Mouse (Mus musculus): ENCODE measurements around the gene Lmtk2.

Gene Lmtk2

DNA sequence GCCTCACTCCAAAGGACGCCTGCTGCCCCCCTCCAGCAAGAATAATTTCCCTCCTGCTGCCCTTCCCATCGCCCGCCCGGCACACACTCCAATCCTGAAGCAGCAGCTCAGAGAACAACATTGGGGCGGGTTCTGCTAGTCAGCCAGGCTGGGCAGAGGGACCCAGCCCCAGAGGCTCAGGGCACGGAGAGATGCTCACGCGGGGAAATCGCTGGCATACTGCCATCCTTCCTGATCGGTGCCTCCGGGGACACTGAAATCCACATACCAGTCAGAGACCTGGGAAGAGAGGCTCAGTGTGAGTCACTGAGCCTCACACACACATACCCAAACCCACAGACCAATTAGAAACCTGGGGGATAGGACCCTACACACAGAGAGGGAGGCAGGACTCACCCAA is 100.4 kb downstream of the Lmtk2 start:
- TF ChIP-seq POU5F1 (IDR thresholded peaks at IDR 0.05; ENCODE audit: borderline replicate concordance, low read length) (no peak), NANOG (IDR thresholded peaks at IDR 0.05; ENCODE audit: borderline replicate concordance, low read length) (no peak), CTCF (conservative IDR thresholded peaks at IDR 0.05; ENCODE audit: low read length) (no peak)
- Histone ChIP-seq H3K27me3 (ENCODE audit: insufficient read depth, low read length) (no peaks in the 10 kb centered on the region), H3K4me1 (replicated peaks; ENCODE audit: low read depth, low read length) (peaks cover 38% of the 10 kb centered on the region), H3K9me3 (ENCODE audit: low read length) (no peaks in the 10 kb centered on the region), H3K4me3 (replicated peaks; ENCODE audit: low read length) (no peak overlapping the region; the same call in 1 of the 2 replicates), H3K36me3 (ENCODE audit: insufficient read depth, low read length) (peaks cover 18% of the 10 kb centered on the region)

DNA sequence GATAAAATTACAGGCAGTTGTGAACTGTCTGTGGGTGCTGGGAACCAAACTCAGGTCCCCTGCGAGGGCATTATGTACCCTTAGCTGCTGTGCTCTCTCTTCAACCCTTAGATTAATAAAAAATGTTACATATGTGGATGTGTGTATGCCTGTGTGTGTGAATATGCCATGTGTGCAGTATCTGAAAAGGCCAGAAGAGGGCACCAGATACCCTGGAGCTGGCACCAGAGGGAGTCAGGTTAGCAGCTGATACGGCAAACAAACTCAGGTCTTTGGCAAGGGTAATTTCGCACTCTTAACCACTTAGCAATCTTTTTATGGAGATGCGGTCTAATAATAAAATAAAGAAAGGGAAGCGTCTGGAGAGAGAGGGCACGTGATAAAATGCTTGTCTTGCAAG is 102.2 kb downstream of the Lmtk2 start:
- Histone ChIP-seq H3K27me3 (ENCODE audit: insufficient read depth, low read length) (no peaks in the 10 kb centered on the region), H3K4me3 (replicated peaks; ENCODE audit: low read length) (no peak overlapping the region), H3K36me3 (ENCODE audit: insufficient read depth, low read length) (peaks cover 30% of the 10 kb centered on the region), H3K4me1 (replicated peaks; ENCODE audit: low read depth, low read length) (peaks cover 27% of the 10 kb centered on the region), H3K9me3 (ENCODE audit: low read length) (no peaks in the 10 kb centered on the region)
- TF ChIP-seq POU5F1 (IDR thresholded peaks at IDR 0.05; ENCODE audit: borderline replicate concordance, low read length), result no peak
- no peak for TF ChIP-seq NANOG (IDR thresholded peaks at IDR 0.05; ENCODE audit: borderline replicate concordance, low read length)
- peak; percentile 91 for TF ChIP-seq CTCF (conservative IDR thresholded peaks at IDR 0.05; ENCODE audit: low read length)

- H3K4me3 ChIP-seq (replicated peaks; ENCODE audit: low read length), result no peak overlapping the region
- H3K9me3 ChIP-seq (ENCODE audit: low read length), result no peaks in the 10 kb centered on the region
- TF ChIP-seq NANOG (IDR thresholded peaks at IDR 0.05; ENCODE audit: borderline replicate concordance, low read length) (no peak), CTCF (conservative IDR thresholded peaks at IDR 0.05; ENCODE audit: low read length) (no peak), POU5F1 (IDR thresholded peaks at IDR 0.05; ENCODE audit: borderline replicate concordance, low read length) (no peak)
- no peaks in the 10 kb centered on the region for H3K27me3 ChIP-seq (ENCODE audit: insufficient read depth, low read length)
- H3K4me1 ChIP-seq (replicated peaks; ENCODE audit: low read depth, low read length), result peaks cover 35% of the 10 kb centered on the region
- peaks cover 26% of the 10 kb centered on the region for H3K36me3 ChIP-seq (ENCODE audit: insufficient read depth, low read length)
These were observed 103.2 kb downstream of the Lmtk2 start for GRCm38 (mm10) chr5:144203398-144203959.

DNA sequence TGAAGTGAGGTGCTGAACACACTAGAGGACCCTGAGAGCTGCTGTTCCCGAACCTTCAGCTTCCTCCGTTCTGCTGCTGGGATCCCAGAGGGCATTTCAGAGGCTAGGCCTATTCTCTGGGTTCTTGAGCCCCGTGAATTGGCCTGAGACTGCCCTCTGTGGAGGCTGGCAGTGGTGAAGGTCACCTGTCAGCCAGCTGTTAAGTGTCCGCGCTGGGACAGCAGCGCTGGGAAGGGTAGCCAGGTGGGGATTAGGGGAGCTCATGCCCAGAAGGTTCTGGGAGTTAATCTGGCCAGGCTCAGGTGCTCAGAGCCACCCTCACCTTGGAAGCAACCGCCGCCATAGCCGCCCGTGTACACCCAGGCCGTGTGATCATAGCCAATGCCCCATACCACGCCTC is 104.1 kb downstream of the Lmtk2 start:
- Histone ChIP-seq H3K9me3 (ENCODE audit: low read length) (no peaks in the 10 kb centered on the region), H3K4me1 (replicated peaks; ENCODE audit: low read depth, low read length) (peaks cover 33% of the 10 kb centered on the region), H3K36me3 (ENCODE audit: insufficient read depth, low read length) (peaks cover 24% of the 10 kb centered on the region), H3K27me3 (ENCODE audit: insufficient read depth, low read length) (no peaks in the 10 kb centered on the region), H3K4me3 (replicated peaks; ENCODE audit: low read length) (0 out of 2 replicates have a peak overlapping the region, but pooled peaks have one; percentile 20)
- TF ChIP-seq NANOG (IDR thresholded peaks at IDR 0.05; ENCODE audit: borderline replicate concordance, low read length) (no peak), POU5F1 (IDR thresholded peaks at IDR 0.05; ENCODE audit: borderline replicate concordance, low read length) (no peak), CTCF (conservative IDR thresholded peaks at IDR 0.05; ENCODE audit: low read length) (no peak)

DNA sequence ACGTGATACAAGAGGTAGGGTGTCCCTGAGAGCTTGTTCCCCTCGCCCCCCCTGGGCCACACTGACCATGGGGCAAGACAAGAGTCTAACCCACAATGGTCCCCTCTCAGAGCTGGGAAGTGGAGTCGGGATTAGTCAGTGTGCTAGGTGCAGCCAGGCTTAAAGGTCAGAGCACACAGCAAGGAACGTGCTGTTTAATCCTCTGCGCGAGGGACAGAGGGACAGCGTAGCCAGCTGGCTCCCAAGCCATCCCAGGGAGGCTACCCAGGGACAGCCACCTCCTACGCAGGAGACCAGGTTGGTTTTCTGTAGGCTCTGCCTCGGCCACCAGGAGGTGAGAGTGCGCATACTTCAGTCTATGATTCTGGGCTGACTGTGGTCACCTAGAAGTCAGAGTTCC is 104.7 kb downstream of the Lmtk2 start:
- Histone ChIP-seq H3K27me3 (ENCODE audit: insufficient read depth, low read length) (no peaks in the 10 kb centered on the region), H3K36me3 (ENCODE audit: insufficient read depth, low read length) (peaks cover 21% of the 10 kb centered on the region), H3K4me1 (replicated peaks; ENCODE audit: low read depth, low read length) (peaks cover 35% of the 10 kb centered on the region), H3K4me3 (replicated peaks; ENCODE audit: low read length) (0 out of 2 replicates have a peak overlapping the region, but pooled peaks have one; percentile 20), H3K9me3 (ENCODE audit: low read length) (no peaks in the 10 kb centered on the region)
- no peak for TF ChIP-seq POU5F1 (IDR thresholded peaks at IDR 0.05; ENCODE audit: borderline replicate concordance, low read length)
- TF ChIP-seq CTCF (conservative IDR thresholded peaks at IDR 0.05; ENCODE audit: low read length), result no peak
- TF ChIP-seq NANOG (IDR thresholded peaks at IDR 0.05; ENCODE audit: borderline replicate concordance, low read length), result no peak

DNA sequence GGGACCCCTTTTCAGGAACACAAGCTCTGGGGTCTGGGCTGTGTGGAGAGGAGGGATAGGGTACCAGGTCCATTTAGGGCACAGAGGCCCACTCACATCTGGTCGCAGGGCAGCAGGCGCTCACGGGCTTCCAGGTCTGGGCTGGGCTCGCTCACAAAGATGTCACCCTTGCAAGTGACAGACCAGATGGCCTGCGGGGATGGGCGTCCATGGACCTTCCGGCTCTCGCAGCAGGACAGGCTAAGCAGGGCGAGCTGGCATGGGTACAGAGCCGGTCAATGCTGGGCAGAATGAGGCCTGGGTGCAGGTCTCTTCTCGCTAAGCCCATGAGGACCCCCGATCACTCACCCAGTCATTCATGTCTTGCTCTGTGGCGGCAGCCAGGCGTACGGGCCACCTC is 105.8 kb downstream of the Lmtk2 start:
- no peak overlapping the region for H3K4me3 ChIP-seq (replicated peaks; ENCODE audit: low read length)
- H3K27me3 ChIP-seq (ENCODE audit: insufficient read depth, low read length), result no peaks in the 10 kb centered on the region
- peaks cover 32% of the 10 kb centered on the region for H3K4me1 ChIP-seq (replicated peaks; ENCODE audit: low read depth, low read length)
- no peaks in the 10 kb centered on the region for H3K9me3 ChIP-seq (ENCODE audit: low read length)
- TF ChIP-seq POU5F1 (IDR thresholded peaks at IDR 0.05; ENCODE audit: borderline replicate concordance, low read length) (no peak), NANOG (IDR thresholded peaks at IDR 0.05; ENCODE audit: borderline replicate concordance, low read length) (no peak), CTCF (conservative IDR thresholded peaks at IDR 0.05; ENCODE audit: low read length) (no peak)
- peaks cover 20% of the 10 kb centered on the region for H3K36me3 ChIP-seq (ENCODE audit: insufficient read depth, low read length)

DNA sequence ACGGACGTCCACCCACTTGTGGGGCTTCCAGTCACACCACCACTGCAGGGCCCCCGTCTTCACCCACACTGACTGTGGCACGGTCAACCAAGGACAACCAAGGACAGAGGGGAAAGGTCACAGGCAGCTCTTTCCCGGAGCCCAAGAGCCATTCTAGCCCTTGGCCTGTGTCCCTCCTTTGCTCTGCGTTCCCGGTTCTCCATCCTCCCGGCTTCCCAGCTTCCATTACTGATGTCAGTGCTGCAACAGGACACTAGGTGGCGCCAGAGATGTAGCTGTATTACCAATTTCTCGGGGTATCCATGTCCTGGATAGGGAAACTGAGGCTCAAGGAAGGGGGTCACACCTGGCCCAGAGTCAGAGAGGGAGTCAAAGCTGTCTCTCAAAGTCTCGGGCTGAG is 107.2 kb downstream of the Lmtk2 start:
- no peak overlapping the region for H3K4me3 ChIP-seq (replicated peaks; ENCODE audit: low read length)
- peak; percentile 94 for TF ChIP-seq CTCF (conservative IDR thresholded peaks at IDR 0.05; ENCODE audit: low read length)
- TF ChIP-seq NANOG (IDR thresholded peaks at IDR 0.05; ENCODE audit: borderline replicate concordance, low read length), result no peak
- H3K9me3 ChIP-seq (ENCODE audit: low read length), result no peaks in the 10 kb centered on the region

DNA sequence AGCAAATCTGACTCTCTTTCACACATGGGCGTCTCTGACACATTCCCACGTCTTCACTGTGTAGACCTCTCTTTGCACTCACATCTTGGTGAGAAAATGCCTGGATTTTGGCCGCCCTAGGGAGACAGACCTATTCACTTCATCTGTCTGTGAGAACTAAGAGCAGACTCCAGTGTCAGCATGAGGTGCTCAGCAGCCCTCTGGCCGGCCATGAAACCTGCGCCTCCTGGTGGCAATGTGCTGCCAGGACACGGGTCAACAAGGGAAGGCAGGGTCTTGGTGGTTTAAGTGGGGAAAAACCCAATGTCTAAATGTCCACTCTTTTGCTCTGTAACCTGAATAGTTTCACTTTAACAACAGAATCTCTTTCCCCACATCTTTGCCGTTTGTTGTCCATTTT is 114.2 kb downstream of the Lmtk2 start:
- no peaks in the 10 kb centered on the region for H3K27me3 ChIP-seq (ENCODE audit: insufficient read depth, low read length)
- H3K36me3 ChIP-seq (ENCODE audit: insufficient read depth, low read length), result peaks cover 18% of the 10 kb centered on the region
- peak overlapping the region; percentile 54; the same call in 1 of the 2 replicates for H3K4me3 ChIP-seq (replicated peaks; ENCODE audit: low read length)
- H3K9me3 ChIP-seq (ENCODE audit: low read length), result no peaks in the 10 kb centered on the region
- H3K4me1 ChIP-seq (replicated peaks; ENCODE audit: low read depth, low read length), result peaks cover 63% of the 10 kb centered on the region
- TF ChIP-seq CTCF (conservative IDR thresholded peaks at IDR 0.05; ENCODE audit: low read length) (peak; percentile 97), POU5F1 (IDR thresholded peaks at IDR 0.05; ENCODE audit: borderline replicate concordance, low read length) (no peak)

More for the DNA sequence above, 107.2 kb downstream of the Lmtk2 start:
- Histone ChIP-seq H3K36me3 (ENCODE audit: insufficient read depth, low read length) (peaks cover 28% of the 10 kb centered on the region), H3K4me1 (replicated peaks; ENCODE audit: low read depth, low read length) (peaks cover 45% of the 10 kb centered on the region), H3K27me3 (ENCODE audit: insufficient read depth, low read length) (no peaks in the 10 kb centered on the region)

DNA sequence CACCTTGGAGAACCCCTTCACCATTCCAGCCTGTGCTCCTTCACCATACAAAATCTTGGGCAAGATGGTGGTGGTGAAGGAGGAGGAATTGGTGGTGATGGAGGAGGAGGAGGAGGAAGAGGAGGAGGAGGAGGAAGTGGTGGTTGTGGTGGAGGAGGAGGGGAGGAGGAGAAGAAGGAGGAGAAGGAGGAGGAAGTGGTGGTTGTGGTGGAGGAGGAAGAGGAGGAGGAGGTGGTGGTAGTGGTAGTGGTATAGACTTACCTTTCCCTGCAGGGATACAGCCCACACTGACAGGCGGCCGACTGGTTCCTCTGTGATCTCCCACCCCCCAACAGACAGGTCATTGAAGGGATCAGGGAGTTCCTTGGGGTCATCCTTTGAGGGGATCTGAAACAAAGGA is 115.8 kb downstream of the Lmtk2 start:
- H3K9me3 ChIP-seq (ENCODE audit: low read length), result no peaks in the 10 kb centered on the region
- peaks cover 69% of the 10 kb centered on the region for H3K4me1 ChIP-seq (replicated peaks; ENCODE audit: low read depth, low read length)
- peaks cover 15% of the 10 kb centered on the region for H3K36me3 ChIP-seq (ENCODE audit: insufficient read depth, low read length)
- no peak for TF ChIP-seq NANOG (IDR thresholded peaks at IDR 0.05; ENCODE audit: borderline replicate concordance, low read length)
- no peak for TF ChIP-seq CTCF (conservative IDR thresholded peaks at IDR 0.05; ENCODE audit: low read length)
- no peak for TF ChIP-seq POU5F1 (IDR thresholded peaks at IDR 0.05; ENCODE audit: borderline replicate concordance, low read length)
- no peak overlapping the region for H3K4me3 ChIP-seq (replicated peaks; ENCODE audit: low read length)
- H3K27me3 ChIP-seq (ENCODE audit: insufficient read depth, low read length), result no peaks in the 10 kb centered on the region
